Mouse (Mus musculus): ENCODE results near the gene Sdk2. TPM values are rescaled to one million over a fixed set of nuclear protein-coding genes. Genes with fewer than 3 reads are reported as not detected.

The Sdk2 gene
- polyA plus RNA-seq, 1 experiment, result 7.4 TPM

DNA sequence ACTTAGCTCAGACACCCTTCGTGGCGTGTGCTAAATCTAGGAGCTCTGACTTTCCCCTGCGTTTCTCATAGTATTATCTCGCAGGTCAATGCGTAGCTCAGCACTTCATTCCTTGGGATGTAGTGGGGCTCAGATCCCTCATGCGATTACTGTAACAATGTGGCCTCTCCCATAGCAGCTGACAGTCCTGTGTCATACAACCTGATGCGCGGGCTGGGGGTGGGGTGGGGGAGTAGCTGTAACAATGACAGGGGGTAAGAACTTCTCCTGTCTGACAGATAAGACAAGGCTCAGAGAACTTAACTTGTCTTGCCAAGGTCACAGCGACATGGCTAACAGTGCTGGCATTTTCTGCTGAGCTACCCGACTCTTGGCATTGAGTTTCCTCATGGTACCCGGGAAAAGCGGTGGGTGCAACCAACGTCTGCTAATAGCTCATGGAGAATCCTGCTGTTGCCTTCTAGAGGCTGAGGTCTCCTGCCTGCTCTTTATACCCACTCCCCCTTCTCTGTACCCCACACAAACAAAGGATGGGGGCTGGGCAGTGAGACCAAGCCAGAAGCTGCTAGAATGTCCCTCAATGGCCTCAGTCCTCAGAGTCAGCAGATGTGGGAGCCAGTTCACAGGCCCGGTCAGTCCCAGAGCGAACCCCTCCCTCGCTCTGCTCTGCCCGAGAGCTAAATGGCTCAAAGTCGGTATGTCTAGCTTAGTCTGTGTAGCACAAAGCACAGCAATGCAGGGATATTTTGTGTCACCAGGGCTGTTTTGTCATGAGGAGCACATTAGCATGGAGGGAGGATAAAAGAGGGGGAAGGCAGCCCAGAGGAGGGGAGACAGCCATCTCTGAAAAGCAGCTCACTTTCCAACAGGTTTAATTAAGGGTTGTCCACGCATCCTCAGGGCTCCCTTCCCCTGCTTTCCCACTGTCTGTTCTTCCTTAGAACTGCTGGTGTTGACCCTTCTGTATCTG, 269.5 kb downstream of the Sdk2 start:
- H3K4me1 ChIP-seq (ENCODE audit: control insufficient read depth, insufficient read depth, low read length), result peaks cover 6% of the 10 kb centered on the region
- TF ChIP-seq POLR2A (IDR thresholded peaks at IDR 0.05; ENCODE audit: extremely low read depth, insufficient read depth, low read length), result no peak
- no peak for TF ChIP-seq CTCF (IDR thresholded peaks at IDR 0.05; ENCODE audit: extremely low read depth, insufficient read depth, low read length)
- H3K27ac ChIP-seq (ENCODE audit: insufficient read depth, low read length), result 0 out of 2 replicates have a peak overlapping the region, but pooled peaks have one; percentile 14
- no peak overlapping the region for H3K4me3 ChIP-seq (ENCODE audit: insufficient read depth, low read length)

DNA sequence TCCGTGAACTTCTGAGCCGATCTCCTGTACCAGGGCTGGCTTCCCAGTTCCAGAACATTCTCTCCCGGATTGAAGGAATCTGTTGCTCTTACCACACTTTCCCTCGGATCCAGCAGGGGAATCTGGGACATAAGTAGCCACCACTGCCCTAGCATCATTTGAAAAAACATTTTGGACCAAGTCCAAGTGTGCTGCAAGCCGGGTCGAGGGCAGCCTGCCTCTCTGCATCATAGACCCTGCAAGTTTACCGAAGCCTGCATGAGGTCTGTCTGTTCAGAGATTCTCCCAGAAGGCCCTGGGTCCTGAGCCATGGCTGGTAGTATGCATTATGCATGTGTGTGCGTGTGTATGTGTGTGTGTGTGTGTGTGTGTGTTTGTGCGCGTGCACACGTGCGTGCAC, 271.0 kb downstream of the Sdk2 start:
- Histone ChIP-seq H3K4me1 (ENCODE audit: control insufficient read depth, insufficient read depth, low read length) (peaks cover 6% of the 10 kb centered on the region), H3K27ac (ENCODE audit: insufficient read depth, low read length) (no peak overlapping the region), H3K4me3 (ENCODE audit: insufficient read depth, low read length) (no peak overlapping the region)
- TF ChIP-seq CTCF (IDR thresholded peaks at IDR 0.05; ENCODE audit: extremely low read depth, insufficient read depth, low read length), result no peak
- TF ChIP-seq POLR2A (IDR thresholded peaks at IDR 0.05; ENCODE audit: extremely low read depth, insufficient read depth, low read length), result no peak

DNA sequence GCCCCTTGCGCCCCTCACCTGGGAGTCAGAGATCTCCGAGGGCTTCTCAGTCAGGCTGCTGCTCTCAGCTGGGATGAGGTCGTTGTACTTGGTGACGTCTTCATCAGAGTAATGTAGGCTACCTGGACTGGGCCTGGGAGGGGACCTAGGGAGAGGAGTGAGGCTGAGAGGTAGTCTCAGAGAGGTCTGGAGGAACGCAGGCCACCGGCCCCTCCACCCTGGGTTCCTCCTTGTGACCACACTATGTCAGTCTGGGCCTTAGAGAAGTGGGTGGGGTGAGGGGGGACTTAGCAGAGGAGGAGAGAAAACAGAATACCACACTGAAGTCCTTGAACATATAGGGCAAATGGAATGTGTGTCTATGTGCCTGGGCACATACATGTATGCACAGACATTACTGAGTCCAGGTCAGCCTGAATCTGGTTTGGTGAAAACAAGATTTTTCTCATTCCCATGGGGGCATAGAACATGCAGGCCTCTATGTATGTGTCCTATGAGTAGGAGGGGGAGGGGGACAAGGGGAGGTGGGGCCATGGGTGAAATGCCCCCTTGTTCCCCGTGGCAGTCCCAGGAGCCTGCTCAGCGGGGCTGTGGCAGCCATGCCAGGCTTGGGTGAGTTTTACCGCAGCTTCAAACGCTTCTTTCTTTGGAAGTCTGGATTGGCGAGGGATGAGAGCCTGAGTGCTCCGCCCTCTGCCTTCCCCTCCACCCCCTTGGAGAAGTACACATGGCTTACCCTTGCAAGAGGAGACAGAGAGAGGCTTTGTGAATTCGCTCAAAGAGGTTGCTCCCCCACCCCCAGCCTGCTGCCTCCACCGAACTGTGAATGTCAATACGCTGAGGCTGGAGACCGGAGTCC, 275.3 kb downstream of the Sdk2 start:
- Histone ChIP-seq H3K27ac (ENCODE audit: insufficient read depth, low read length) (peak overlapping the region; percentile 82; the same call in 1 of the 2 replicates), H3K4me1 (ENCODE audit: control insufficient read depth, insufficient read depth, low read length) (peaks cover 4% of the 10 kb centered on the region), H3K4me3 (ENCODE audit: insufficient read depth, low read length) (no peak overlapping the region)
- TF ChIP-seq CTCF (IDR thresholded peaks at IDR 0.05; ENCODE audit: extremely low read depth, insufficient read depth, low read length) (no peak), POLR2A (IDR thresholded peaks at IDR 0.05; ENCODE audit: extremely low read depth, insufficient read depth, low read length) (no peak)

DNA sequence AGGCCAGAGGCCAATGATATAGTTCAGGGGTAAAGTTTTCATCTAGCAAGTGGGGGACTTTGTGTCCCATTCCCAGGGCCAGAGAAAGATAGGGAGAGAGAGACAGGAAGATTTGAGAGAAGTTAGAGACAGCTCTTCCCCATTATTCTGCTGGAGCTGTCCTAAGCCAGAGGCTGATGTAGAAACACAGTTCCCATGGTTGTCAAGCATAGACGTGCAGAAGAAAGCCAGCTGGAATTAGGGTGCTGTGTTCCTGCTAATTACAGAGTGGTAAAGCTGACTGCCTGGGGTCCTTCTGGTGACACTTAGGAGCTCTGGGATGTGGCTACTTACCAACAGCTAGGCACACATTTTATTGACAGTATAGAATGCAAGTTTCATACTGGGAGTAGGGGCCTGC, 277.7 kb downstream of the Sdk2 start:
- TF ChIP-seq POLR2A (IDR thresholded peaks at IDR 0.05; ENCODE audit: extremely low read depth, insufficient read depth, low read length) (no peak), CTCF (IDR thresholded peaks at IDR 0.05; ENCODE audit: extremely low read depth, insufficient read depth, low read length) (no peak)
- Histone ChIP-seq H3K4me3 (ENCODE audit: insufficient read depth, low read length) (no peak overlapping the region), H3K4me1 (ENCODE audit: control insufficient read depth, insufficient read depth, low read length) (peaks cover 6% of the 10 kb centered on the region), H3K27ac (ENCODE audit: insufficient read depth, low read length) (no peak overlapping the region; the same call in 1 of the 2 replicates)

DNA sequence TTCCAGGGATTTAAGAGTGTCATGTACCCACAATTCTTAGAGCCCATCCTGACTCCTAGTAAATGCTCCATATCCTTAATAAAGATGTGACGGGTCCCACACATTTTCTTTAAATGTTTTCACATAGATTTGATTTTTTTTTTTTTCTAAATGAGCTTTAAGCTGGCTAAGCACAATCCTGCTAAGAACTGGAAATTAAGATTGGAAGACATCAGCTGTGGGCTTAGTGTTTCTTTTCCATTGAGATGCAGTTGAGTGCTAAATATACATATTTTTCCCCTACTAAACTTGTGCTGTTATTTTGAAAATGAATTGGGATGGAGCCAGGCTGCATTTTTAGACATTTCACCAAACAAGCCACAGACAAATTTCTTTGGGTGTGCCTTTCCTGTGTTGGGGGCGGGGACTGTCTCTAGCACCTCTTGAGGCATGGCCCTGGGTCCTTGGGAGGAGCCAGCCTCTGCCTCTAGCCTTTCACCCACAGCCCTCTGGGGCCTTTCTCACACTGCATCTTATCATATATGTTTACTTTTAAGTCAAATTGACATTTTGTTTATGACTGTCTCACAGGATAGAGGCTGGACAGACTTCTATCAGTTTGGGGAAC, 278.6 kb downstream of the Sdk2 start:
- Histone ChIP-seq H3K27ac (ENCODE audit: insufficient read depth, low read length) (no peak overlapping the region), H3K4me3 (ENCODE audit: insufficient read depth, low read length) (no peak overlapping the region), H3K4me1 (ENCODE audit: control insufficient read depth, insufficient read depth, low read length) (peaks cover 6% of the 10 kb centered on the region)
- TF ChIP-seq POLR2A (IDR thresholded peaks at IDR 0.05; ENCODE audit: extremely low read depth, insufficient read depth, low read length) (no peak), CTCF (IDR thresholded peaks at IDR 0.05; ENCODE audit: extremely low read depth, insufficient read depth, low read length) (no peak)

DNA sequence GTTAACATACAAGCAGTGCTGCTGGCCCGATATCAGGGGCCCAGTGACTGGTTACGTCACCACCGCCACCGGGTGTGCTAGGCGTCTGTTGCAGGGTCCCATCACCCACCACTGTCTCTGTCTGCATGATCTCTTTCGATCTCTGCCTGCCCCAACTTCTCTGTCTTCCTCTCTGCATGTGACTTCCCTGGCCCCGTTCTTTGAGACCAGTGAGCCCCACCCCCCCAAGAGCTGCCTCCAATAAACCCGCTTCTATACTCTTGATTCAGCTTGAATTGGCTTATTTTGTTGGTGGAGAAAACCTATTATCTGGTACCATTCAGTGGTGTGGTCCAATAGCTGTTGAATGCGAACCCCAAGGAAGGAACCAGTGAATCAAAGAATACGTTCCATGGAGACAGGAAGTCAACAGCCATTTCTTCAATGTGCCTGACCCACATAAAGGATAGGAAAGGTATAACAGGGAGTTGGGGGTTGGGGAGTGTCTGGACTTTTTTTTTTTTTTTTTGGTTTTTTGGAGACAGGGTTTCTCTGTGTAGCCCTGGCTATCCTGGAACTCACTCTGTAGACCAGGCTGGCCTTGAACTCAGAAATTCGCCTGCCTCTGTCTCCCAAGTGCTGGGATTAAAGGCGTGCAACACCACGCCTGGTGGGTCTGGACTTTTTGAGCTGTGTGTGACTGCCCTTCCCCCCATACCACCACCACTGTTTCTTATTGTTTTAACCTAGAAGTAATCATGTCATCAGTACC, 279.2 kb downstream of the Sdk2 start:
- Histone ChIP-seq H3K4me1 (ENCODE audit: control insufficient read depth, insufficient read depth, low read length) (peaks cover 4% of the 10 kb centered on the region), H3K27ac (ENCODE audit: insufficient read depth, low read length) (no peak overlapping the region), H3K4me3 (ENCODE audit: insufficient read depth, low read length) (no peak overlapping the region)
- TF ChIP-seq POLR2A (IDR thresholded peaks at IDR 0.05; ENCODE audit: extremely low read depth, insufficient read depth, low read length), result no peak
- TF ChIP-seq CTCF (IDR thresholded peaks at IDR 0.05; ENCODE audit: extremely low read depth, insufficient read depth, low read length), result no peak

DNA sequence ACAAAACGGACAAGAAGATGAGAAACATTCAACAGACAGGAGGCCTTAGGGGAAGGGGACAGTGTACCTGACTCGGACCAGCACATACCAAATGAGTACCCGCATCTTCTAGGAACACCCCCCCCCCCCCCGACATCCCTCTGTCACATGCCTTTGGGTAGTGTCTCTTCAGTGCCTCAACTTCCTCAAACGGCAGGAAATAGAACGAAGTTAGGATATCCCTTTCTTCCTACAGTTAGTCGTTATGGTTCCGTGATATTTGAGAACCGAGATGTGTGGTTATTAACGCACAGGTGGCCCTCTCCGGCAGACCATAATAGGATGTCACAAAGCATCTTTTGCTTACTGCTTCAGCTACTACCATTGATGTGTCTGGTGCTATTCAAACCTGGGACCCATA, 279.8 kb downstream of the Sdk2 start:
- Histone ChIP-seq H3K27ac (ENCODE audit: insufficient read depth, low read length) (no peak overlapping the region), H3K4me3 (ENCODE audit: insufficient read depth, low read length) (no peak overlapping the region), H3K4me1 (ENCODE audit: control insufficient read depth, insufficient read depth, low read length) (peaks cover 6% of the 10 kb centered on the region)
- TF ChIP-seq POLR2A (IDR thresholded peaks at IDR 0.05; ENCODE audit: extremely low read depth, insufficient read depth, low read length) (no peak), CTCF (IDR thresholded peaks at IDR 0.05; ENCODE audit: extremely low read depth, insufficient read depth, low read length) (no peak)

DNA sequence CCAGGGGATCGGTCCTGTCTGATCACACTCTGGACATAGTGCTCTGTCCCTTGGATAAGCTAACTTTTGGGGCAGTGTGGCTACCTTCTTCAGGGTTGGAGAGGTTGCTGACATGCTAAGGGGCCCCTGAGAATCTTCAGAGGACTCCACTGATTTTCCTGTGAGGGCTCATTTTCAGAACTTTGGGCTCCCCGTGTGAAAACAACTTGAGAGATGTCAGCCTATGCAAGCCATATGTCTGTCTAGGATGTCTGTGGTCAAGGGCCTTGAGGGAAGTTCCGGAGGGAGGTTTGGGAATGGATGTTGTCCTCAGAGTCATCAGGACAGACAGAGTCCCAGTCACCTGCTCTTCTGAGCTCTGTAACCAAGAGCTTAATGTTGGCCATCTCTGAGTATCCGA, 280.5 kb downstream of the Sdk2 start:
- Histone ChIP-seq H3K4me1 (ENCODE audit: control insufficient read depth, insufficient read depth, low read length) (peaks cover 6% of the 10 kb centered on the region), H3K4me3 (ENCODE audit: insufficient read depth, low read length) (peak overlapping the region; percentile 15), H3K27ac (ENCODE audit: insufficient read depth, low read length) (peak overlapping the region; percentile 26)
- TF ChIP-seq POLR2A (IDR thresholded peaks at IDR 0.05; ENCODE audit: extremely low read depth, insufficient read depth, low read length), result no peak
- no peak for TF ChIP-seq CTCF (IDR thresholded peaks at IDR 0.05; ENCODE audit: extremely low read depth, insufficient read depth, low read length)

Data from cortical plate, adult 2 months (tissue).